Mouse (Mus musculus): ENCODE measurements around the gene Mettl7a1.

DNA sequence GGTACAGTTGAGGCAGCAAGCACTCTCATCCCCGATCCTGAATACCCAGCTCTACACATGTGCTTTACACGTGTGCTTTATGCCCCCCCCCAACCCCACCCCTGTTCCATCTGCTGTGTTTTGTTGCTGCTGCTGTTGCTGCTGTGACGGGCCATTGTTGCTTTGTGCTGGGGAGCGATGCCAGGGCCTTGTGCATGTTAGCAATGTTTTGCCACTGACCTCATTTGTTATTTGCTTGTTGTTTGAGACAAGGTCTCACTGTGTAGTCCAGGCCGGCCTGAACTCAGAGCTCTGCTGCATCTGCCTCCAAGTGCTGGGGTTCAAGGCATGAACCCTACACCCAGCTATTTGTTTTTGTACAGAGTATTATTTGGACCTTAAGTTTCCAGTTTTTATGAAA is 13.1 kb upstream of the Mettl7a1 start:
- TF ChIP-seq RAD21 (IDR thresholded peaks at IDR 0.05; ENCODE audit: low read depth, low read length) (no peak), HCFC1 (IDR thresholded peaks at IDR 0.05; ENCODE audit: low read depth, low read length) (no peak), NELFE (IDR thresholded peaks at IDR 0.05; ENCODE audit: low read depth, low read length) (no peak), CHD2 (IDR thresholded peaks at IDR 0.05; ENCODE audit: low read length) (no peak), KAT2A (conservative IDR thresholded peaks at IDR 0.05; ENCODE audit: low read depth, low read length) (no peak), SIN3A (IDR thresholded peaks at IDR 0.05; ENCODE audit: low read length) (no peak), CTCF (IDR thresholded peaks at IDR 0.05 in 2 of 3, conservative IDR thresholded peaks at IDR 0.05 in 1 of 3; ENCODE audit: control insufficient read depth in 1 of 3, insufficient read depth in 1 of 3, low read depth in 2 of 3, low read length in 3 of 3, poor library complexity in 1 of 3, severe bottlenecking in 1 of 3) (no peak), UBTF (IDR thresholded peaks at IDR 0.05; ENCODE audit: borderline replicate concordance, insufficient read depth, low read depth, low read length) (no peak), GABPA (IDR thresholded peaks at IDR 0.05; ENCODE audit: low read depth, low read length) (no peak), ZC3H11A (IDR thresholded peaks at IDR 0.05; ENCODE audit: low read depth, low read length) (no peak), E2F4 (IDR thresholded peaks at IDR 0.05; ENCODE audit: borderline replicate concordance, low read depth, low read length) (no peak), MYC (IDR thresholded peaks at IDR 0.05; ENCODE audit: low read depth, low read length) (no peak), ELF1 (IDR thresholded peaks at IDR 0.05; ENCODE audit: low read depth, low read length) (no peak), POLR2A (IDR thresholded peaks at IDR 0.05; ENCODE audit: control insufficient read depth in 1 of 2, insufficient read depth in 1 of 2, low read depth in 1 of 2, low read length in 2 of 2, poor library complexity in 1 of 2) (no peak)

Data from MEL (cell line).